Mouse (Mus musculus) T-helper 2 cell (primary cell): Measurements from ENCODE around the gene Cmss1.

Experiments used
- in situ Hi-C: fragments of 300-600 bp; cut with MboI, MseI; formaldehyde crosslinking; loops from one replicate; pipeline ENCODE4 v1.15.1; 2025; ENCODE audit warnings: high pct_unique_total_duplicates

Gene Cmss1

DNA sequence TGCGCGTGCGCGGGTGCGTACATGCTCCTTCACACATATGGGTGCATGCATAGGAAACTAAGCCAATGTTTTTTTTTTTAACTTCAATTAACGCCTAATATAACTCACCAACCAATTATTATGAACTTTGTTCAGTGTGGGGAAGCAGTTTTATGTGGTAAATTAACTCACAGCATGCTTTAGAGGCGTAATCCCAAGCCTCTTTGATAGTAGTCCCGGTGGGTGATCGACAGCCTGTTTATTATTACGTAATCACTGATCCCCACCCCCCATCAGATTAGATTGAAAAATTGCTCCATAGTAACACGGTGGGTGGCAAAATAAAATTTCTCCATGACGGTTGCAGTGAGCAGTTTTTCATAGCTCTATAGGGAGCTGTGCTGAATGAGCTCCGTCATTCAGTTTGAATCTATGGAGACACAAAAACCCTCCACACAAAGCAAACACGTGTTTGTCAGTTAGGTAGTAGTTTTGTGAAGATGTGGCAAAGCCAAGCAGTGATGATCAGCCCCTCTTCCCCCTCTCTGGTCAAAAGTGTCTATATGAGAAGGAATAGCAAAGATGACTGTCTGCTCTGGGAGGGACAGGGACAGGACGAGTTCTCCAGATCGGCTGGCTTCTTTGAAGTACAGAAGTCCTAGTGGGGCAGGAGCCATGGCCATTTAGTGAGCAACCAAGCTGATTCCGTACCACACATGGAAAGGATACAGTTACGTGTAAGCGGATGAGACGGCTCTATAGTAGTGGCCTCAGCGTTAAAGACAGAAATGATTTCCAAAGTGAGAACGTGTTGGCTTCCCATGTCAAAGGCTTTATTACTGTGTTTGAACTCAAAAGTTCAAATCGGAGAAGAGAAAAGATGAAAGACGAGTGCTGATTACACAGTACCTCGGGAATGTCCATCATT lies 303.6 kb downstream of the Cmss1 start:
- in situ Hi-C loops, result no loop called here

DNA sequence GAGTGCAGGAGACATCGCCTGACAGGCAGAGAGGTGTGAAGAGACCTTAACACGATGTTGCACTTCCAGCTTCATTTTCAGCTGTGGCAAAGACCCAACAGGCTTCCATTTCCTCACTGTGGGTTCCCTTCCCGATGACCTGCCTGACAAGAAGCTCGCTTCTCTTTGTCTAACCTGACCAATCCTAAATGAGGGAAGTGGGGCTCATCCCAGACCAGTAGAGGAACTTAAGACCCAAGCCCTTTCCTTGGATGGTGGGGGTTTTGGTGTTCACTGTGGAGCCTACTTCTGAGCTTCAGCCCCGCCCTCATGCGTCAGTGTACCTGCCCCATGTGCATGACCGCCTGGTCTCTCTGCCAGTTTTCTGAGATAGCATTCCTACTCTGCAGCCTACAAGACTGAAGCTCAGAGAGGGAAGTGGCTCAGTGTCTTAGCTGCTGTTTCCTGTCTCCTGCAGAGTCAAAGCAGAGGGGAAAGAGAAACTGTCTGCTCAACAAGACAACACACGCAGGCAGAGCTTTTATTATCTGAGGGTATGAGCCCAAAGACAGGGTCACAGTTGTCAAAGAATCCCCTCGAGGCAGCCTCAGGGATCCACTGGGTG lies 305.1 kb downstream of the Cmss1 start:
- in situ Hi-C loops, result no loop called here

DNA sequence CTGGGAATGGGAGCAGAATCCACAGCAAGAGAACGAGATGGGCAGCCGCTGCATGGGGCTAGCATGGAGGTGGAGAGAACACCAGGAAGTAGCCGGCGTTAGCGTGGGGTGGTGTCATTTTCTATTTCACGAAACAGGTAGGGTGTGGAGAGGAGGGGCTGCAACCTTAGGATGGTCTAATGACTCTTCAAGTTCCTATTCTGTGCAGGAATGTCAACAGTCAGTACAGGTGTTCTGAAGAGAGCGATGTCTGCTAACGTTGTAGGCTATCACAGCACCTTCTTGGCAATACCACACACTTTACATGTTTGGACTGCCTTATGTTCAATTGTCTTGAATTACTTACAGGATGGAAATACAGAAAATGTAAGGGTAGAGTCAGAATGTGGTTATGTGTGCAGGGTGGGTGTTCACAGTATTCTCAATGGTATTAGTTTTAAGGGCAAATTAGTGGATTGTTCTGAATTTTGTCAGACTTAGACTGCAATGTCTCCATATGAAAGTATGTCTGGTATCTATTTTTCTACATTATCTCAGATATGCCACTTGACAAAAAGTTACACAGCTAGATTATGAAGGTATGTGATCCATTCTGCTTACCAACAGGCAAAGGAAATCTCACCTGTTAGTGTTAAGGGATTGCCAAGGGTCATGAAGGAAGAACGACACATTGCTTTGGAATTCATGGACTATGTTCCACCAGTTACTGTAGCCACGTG lies 311.3 kb downstream of the Cmss1 start:
- in situ Hi-C loops, result no loop called here

DNA sequence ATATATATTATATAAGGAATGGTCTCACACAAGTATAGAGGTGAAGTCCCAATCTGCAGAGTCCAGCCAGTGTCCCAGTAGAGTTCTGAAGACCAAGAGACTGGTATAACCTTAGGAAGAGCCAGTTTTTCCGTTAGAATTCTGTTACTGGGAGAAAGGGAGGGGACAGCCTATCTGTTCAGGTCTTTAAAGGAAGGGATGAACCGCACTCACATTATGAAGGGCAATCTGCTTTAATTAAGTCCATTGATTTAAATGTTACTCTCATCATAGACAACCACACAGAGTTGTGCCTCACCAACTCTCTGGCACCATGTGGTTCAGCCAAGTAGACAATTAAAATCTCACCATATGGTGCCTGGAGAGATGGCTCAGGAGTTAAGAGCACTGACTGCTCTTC lies 313.9 kb downstream of the Cmss1 start, which contains the start of gene Tmem30c:
TSS of gene Tmem30c (minus strand) at position 101 of the 400 bp plus-strand sequence.
- in situ Hi-C loops, result loop anchor here (5.0 kb wide), 1 partner anchor 45 kb away; no protein-coding TSS in a partner anchor

DNA sequence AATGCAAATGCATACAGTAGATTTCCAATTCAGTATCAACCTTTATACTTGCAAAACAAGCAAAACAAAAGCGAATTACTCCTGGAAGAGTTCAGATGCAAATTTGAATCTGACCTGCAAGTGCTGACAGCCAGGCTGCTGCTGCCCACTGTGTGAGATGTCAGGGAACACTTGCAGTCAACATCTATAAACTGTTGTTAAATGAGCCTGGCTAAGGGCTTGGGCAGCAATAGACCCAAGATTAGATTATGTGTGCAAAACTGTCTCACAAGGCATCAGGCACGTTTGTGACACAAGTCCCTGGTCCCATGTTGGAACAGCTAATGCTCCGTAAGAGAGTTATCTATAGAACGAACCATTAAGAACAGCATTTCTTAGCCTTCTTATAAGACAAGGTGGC lies 314.4 kb downstream of the Cmss1 start:
- in situ Hi-C loops, result loop anchor here (5.0 kb wide), 1 partner anchor 45 kb away; no protein-coding TSS in a partner anchor

DNA sequence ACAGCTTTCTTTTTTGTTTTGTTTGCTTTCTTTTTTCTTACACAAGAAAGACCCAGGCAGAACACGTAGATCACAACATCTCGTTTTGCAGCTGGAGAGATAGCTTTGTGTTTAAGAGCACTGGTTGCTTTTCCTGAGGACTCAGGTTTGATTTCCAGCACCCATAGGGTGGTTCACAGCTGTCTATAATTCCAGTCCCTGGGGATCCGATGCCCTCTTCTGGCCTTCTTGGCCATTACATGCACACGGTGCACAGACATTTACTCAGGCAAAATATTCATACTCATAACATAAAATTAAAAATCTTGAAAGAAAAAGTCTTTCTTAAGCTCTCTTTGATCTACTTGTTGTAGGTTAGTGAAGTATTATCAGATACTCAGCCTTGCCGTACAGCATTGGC lies 315.0 kb downstream of the Cmss1 start:
- in situ Hi-C loops, result loop anchor here (5.0 kb wide), 1 partner anchor 44 kb away; no protein-coding TSS in a partner anchor

DNA sequence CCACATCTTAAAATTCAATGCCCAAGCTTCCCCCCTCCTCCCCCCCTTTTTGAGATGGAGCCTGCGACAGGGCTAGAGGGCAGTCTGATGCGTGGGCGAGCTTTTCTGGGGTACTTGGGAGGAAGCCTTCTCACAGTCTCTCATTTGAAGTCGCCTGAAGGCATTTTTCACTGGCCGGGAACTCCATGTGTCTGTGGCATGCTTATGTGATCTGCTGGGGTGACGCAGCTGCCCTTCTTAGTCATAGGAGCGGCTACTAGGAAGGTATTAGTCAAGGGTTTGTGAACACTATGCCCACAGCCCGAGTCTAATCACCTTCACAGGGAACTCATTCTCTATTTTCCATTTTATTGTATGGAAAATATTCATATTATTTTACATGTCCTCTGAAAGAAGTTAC lies 325.2 kb downstream of the Cmss1 start:
- in situ Hi-C loops, result no loop called here

DNA sequence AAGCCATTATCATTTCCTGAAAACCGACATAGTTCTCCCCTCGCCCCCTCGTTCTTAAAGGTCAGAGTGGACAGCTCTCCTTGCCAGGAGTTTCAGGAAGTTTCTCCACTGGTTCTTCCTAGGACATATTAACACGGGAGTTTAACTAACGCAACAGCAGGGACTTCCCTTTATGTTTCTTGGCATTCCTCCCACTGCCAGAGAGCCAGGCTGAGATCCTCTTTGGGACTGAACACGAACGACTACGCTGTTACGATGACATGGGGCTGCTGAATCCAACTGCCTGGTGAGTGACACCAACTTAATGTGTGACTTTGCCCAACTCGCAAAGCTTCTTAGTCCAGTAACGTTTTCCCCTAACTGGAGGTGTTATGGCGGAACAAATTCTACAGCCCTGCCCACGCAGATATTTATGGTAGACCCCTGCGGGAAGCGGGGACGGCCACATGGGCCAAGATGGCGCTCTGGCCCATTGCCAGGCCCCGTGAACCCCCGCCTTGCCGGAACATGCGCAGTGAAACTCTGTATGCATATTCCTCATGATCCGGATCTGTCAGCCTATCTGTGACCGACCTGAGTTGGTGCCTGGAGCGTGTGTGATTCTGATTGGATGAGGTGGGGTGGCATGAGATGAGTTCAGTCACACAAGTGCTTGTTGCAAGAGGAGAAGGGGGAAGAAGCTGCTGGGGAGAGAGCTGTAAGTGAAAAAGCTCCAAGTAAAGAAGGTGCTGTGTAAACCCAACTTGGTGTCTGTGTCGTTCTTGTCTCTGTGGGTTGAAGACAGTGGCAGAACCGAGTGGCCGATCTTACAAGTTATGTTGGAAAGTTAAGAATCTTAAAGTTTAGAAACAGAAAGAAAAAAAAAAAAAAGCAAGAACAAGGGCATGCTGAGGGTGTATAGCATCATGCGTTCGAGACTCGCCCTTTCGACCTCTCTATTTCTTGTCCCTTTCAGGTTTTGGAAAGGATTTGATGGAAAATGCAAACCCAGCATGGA lies 326.1 kb downstream of the Cmss1 start:
- in situ Hi-C loops, result no loop called here

DNA sequence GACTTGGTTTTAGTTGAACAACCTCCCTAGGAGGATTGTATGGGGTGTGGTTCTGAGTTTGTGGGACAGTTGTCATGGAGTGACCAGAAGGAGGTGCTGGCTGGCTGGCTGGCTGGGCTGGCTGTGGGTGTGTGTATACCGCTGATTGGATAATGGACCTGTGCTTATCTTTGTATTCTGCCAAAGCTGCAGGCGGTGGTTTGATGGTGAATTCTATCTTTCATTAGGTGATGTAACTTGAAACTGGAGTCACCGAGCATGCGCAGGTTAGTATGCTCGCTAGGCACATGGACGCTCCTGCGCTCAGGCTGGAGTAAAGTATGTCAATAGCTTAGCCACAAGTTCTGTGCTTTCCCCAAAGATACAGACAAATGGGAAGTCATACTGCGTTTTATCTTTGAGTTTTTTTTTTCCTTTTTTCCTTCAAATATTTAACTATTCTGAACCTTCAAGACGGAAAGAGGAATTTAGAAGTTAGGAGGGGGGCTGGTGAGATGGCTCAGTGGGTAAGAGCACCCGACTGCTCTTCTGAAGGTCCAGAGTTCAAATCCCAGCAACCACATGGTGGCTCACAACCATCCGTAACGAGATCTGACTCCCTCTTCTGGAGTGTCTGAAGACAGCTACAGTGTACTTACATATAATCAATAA lies 327.6 kb downstream of the Cmss1 start:
- in situ Hi-C loops, result no loop called here

DNA sequence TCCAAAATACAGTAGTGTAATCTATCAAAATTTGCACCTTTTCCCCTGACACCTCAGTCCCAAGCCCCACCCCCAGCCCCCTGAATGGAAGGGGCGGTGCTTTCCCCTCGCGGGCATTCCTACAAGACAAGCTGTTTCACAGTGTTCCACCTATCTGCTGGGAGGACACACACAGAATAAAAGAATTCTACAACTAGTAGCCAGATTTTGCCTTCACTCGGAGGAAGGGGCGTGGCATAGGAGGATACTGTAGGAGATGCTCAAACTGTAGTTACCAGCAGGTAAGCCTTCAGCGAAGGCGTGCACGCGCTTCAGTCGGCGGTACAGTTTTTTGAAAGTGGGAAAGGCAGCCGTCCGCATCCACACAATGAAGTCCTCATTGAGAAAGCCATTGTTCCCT lies 336.9 kb downstream of the Cmss1 start:
- in situ Hi-C loops, result no loop called here

DNA sequence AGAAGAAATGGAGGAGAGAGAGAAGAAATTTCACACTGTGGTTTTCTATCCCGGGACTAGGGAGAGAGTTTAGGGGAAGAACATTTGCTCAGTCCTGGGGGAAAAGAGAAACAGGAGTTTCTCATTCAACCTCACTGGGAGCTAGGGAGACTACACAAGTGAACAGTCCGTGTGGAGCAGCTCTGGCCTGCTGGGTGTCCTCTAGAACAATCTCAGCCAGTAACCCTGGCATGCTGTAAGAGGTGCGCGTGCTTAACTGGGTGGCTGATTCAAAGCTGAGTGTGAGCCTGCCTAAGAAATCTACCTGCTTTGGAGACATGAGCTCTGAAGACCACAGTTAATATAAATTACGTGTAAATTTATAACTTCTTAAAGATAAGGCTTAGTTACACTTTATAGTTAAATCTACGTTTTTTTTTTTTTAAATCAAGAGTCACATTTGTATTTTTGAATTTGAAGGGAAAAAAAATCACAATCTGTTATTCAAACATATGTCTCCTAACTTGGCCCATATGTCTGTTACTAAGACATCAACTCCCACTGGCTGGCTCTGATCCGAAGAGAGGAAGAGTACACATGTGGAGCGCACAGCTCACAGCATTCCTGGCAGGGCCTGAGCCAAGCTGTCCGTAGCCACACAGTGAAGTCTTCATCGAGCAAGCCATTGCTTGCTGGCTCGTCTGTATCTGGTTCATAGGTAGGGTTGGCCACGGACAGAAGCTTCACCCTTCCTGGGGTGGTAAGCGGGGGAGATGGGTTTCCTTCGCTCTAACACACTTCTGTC lies 338.4 kb downstream of the Cmss1 start:
- in situ Hi-C loops, result no loop called here

DNA sequence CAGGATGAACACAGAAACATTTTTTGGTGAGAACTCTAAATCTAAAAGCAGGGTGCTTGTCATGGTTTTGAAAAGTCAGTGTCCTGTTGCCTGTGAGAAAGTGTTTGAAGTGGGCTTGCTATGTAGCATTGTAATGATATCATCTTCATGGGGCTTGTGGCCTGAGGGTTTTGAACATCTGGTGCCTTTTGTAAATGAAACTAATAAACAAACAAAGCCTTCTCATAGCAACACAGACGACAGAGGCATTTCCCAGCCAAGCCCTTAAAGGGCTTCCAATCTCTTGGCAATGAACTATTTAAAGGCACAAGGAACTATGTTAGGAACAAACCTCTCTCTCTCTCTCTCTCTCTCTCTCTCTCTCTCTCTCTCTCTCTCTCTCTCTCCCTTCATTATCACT lies 339.6 kb downstream of the Cmss1 start:
- in situ Hi-C loops, result no loop called here

DNA sequence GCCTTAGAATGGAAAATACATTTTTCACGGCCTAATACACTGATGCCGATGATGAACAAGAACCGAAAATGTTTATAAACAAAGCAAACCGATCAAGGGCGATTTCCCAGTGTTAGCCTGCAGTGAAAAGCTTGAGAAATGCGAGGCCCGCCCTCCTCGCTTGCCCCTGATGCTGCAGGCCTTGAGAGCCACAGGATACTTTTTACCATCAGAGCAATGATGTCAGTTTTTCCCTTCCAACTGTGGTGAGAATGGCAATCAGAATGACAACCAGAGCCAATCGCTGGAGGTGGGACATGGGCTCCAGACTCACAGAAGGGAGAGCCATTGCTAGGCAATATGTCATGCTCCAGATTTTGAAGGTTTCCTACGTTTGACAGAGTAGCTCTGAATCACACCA lies 346.5 kb downstream of the Cmss1 start:
- in situ Hi-C loops, result no loop called here

DNA sequence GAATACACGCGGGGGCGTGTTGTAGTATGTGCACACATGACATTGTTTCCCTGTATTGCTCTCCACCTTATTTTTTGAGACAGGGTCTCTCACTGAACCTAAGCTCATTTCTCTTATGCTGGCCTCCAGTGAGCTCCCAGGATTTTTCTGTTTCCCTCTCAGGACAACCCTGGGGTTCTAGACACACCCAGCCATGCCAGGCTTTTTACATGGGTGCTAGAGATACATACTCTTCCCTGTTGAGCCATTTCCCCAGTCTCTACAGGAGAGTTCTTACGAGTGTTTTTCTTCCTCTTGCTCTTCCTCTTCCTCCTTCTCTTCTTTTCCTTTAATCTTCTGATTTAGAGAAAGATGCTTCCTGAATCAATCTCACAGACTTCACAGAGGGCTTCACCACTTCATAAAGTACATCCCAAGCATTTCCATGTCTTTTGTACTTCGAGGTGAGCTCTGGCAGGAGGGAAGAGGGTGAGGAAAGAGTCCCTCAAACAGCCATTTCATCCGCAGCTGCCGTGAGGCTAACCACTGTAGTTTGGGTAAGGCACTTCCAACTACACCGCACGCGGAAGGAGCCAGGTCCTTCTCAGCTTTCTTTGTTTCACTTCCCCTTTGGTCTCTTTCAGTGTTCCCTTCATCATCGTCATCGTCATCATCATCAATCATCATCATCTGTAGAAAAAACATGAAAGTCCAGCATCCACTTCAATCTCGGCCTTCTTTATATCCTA lies 347.1 kb downstream of the Cmss1 start:
- in situ Hi-C loops, result no loop called here
